Mouse (Mus musculus) kidney, embryonic 16.5 days (tissue): Measurements from ENCODE around the gene Slco3a1. TPM values are rescaled to one million over a fixed set of nuclear protein-coding genes. Genes with fewer than 3 reads are reported as not detected.

Experiments
- ATAC-seq: fragments of 200-750 bp; cut with Nextera tagmentation; 2 replicates; pipeline ENCODE4 v1.8.0; 2017; ENCODE audit warnings: moderate TSS enrichment; ENCODE audit not compliant: low FRiP score, low TSS enrichment
- H3K27ac ChIP-seq: fragments of 300-500 bp; sonication (generic); 2 replicates; pipeline ENCODE4 v1.5.1; 2014; ENCODE audit warnings: low read length
- H3K27me3 ChIP-seq: fragments of 300-500 bp; sonication (generic); 2 replicates; pipeline ENCODE4 v1.6.1; 2014; ENCODE audit warnings: low read length, control low read depth, mixed read lengths; ENCODE audit not compliant: insufficient read depth
- H3K36me3 ChIP-seq: fragments of 300-500 bp; sonication (generic); 2 replicates; pipeline ENCODE4 v1.6.1; 2014; ENCODE audit warnings: low read length, control low read depth, mixed read lengths; ENCODE audit not compliant: insufficient read depth
- H3K4me1 ChIP-seq: fragments of 300-500 bp; sonication (generic); 2 replicates; pipeline ENCODE4 v1.6.1; 2014; ENCODE audit warnings: low read length, control low read depth, mixed read lengths; ENCODE audit not compliant: insufficient read depth
- H3K4me2 ChIP-seq: fragments of 300-500 bp; sonication (generic); replicated peaks from 2 replicates; pipeline ENCODE4 v1.6.1; 2014; ENCODE audit warnings: low read depth, low read length
- H3K4me3 ChIP-seq: fragments of 300-500 bp; sonication (generic); 2 replicates; pipeline ENCODE4 v1.5.1; 2014; ENCODE audit warnings: mild to moderate bottlenecking, low read length
- H3K9ac ChIP-seq: fragments of 300-500 bp; sonication (generic); replicated peaks from 2 replicates; pipeline ENCODE4 v1.6.1; 2014; ENCODE audit warnings: low read length
- H3K9me3 ChIP-seq: fragments of 300-500 bp; sonication (generic); 2 replicates; pipeline ENCODE4 v1.6.1; 2016; ENCODE audit warnings: low read length, control low read depth
- WGBS: fragments of 180-500 bp; shearing (Covaris S2); extraction: QIAGEN DNeasy Blood & Tissue Kit; methylation state at CpG from one replicate; pipeline ENCODE4 v1.1.7; 2014; 5-methylcytosine and 5-hydroxymethylcytosine counted together
- polyA plus RNA-seq: library from polyadenylated mRNA; unstranded; fragments of >200 nt; fragmentation: Nextera tagmentation; extraction: Ambion mirVana; gene quantifications from 2 replicates; pipeline ENCODE4 v1.2.1, GENCODE M21; 2015

Gene Slco3a1
- polyA plus RNA-seq, 1 experiment from 2014 or later = 20.8 TPM

DNA sequence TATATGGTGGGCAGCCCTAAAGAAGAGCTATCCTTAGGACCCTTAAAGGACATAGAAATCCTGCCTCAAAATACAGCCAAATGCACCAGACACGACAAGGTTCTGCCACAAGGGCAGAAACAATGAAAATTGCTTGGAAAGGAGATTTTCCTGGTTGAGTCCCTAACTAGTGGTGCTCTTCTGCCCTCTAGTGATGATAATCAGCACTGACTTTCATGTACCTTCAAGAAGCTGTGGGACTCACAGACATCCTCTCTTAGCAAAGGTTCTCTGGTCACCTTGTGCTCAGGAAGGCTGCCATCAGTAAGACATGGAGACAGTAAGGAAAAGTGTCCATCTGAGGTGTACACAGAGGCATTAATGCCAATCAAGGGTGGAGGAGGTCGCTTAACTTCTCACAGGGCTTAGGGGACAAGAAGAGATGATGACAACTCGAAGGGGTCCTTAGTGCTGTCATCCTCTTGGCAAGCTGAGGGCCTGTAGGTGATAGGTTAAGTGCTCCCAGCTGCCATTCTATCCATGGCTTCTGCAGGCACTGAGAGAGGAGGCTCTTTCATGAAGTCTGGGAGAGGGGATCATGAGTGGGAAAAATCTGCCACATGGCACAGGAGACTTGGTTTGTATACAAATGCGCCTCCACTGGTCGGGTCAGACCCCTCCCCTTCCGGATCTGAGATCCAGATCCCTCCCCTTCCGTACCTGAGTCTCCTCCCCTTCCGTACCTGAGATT is 199.9 kb downstream of the Slco3a1 start:
- ATAC-seq = peak; percentile 43; the same call in 1 of the 2 replicates
- Histone ChIP-seq H3K9me3 (no peaks in the 10 kb centered on the region), H3K27me3 (no peaks in the 10 kb centered on the region), H3K9ac (no peak overlapping the region), H3K4me1 (peaks cover 8% of the 10 kb centered on the region), H3K4me3 (no peak overlapping the region), H3K27ac (no peak overlapping the region), H3K4me2 (no peak overlapping the region), H3K36me3 (no peaks in the 10 kb centered on the region)
- 57% methylated on average over 8 of the region's 8 CpGs for WGBS

DNA sequence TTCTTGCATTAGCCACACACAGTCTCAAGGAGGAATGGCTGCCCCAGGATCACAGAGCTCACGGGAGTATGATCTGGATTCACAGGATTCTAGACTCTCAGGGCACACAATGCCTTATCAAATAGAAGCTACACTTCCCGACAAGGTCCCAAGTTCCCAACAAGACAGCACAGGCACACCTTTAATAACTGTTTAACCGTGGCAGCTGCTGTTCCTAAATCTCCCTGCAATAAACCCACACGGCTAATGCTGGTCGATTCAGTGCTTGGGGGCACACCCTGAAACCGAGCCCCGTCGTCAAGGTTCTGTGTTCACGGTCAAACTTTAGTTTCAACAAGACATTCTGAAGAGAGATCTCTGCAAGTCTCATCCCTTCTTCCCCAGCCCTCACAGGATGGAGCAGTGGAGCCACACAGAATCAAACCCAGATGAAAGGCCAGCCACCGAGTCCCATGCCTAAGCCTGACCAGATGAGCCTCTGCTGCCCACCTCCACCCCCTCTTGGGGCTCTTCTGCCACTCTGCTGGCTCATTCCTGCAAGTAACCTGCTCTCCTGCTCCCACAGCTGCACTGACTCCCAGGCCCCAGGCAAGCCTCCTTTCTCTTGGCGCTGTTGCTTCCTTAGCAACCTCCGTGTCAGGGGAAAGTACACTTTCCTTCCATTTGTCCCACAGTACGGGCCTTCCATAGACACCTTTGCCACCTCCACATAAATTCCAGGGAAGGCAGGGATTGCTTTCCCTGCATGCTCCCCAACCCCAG is 200.7 kb downstream of the Slco3a1 start:
- Histone ChIP-seq H3K4me2 (no peak overlapping the region), H3K27ac (no peak overlapping the region), H3K4me3 (no peak overlapping the region), H3K9me3 (no peaks in the 10 kb centered on the region), H3K27me3 (no peaks in the 10 kb centered on the region), H3K4me1 (peaks cover 8% of the 10 kb centered on the region), H3K9ac (no peak overlapping the region), H3K36me3 (no peaks in the 10 kb centered on the region)
- 61% methylated on average over 13 of the region's 13 CpGs for WGBS
- ATAC-seq = peak; percentile 11; the same call in 1 of the 2 replicates

DNA sequence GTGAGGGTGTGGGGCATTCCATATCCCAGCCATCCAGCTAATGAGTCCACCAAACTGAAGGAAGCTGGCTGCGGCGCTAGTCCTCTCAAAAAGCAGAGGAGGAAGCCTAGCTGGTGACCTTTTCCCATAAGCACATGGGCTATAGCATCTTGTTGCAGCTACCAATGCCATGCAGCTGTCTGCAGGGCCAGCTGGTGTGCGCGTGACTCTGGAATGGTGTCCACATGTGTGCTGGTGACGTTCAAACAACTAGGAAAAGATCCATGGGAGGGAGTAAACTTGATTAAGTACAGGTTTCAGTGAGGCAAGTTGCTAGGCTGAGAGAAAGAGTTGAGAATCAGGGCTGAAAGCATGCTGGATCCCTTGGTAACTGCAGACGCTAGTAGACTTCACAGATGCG is 201.3 kb downstream of the Slco3a1 start:
- Histone ChIP-seq H3K27me3 (no peaks in the 10 kb centered on the region), H3K27ac (no peak overlapping the region), H3K9me3 (no peaks in the 10 kb centered on the region), H3K36me3 (no peaks in the 10 kb centered on the region), H3K4me1 (peaks cover 8% of the 10 kb centered on the region), H3K4me2 (no peak overlapping the region), H3K4me3 (no peak overlapping the region), H3K9ac (no peak overlapping the region)
- WGBS = 79% methylated on average over 7 of the region's 7 CpGs
- no peak for ATAC-seq

DNA sequence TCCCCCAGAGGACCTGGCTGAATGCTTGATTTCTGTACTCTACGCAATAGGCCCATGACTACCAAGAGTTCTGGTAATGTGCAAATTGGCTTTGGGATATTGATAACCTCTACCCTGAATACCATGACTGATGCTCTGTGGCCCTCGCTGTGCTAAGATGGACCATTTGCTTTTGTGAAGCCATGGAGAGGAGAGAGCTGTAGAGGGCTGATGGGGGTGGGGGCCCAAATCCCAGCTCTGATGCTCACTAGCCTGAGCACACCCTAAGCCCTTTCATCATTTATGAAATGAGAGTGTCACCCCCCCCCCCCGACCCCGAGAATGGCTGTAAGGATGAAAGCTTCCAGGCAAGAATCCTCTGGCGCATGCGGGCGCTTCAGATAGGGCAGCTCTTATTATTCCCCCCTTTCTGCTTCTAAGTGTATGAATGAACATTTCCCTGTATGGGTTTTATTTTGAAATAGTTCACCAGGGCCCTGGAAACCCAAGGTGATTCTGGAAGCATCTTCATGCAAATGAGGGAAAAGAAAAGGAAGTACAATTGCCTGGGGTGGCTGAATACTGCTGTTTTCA is 206.2 kb downstream of the Slco3a1 start:
- no peak overlapping the region for H3K4me3 ChIP-seq
- WGBS = 90% methylated on average over 7 of the region's 7 CpGs
- H3K4me1 ChIP-seq = no peaks in the 10 kb centered on the region
- ATAC-seq = no peak
- H3K36me3 ChIP-seq = no peaks in the 10 kb centered on the region
- H3K4me2 ChIP-seq = no peak overlapping the region
- H3K27me3 ChIP-seq = no peaks in the 10 kb centered on the region
- no peak overlapping the region for H3K27ac ChIP-seq
- no peak overlapping the region for H3K9ac ChIP-seq
- H3K9me3 ChIP-seq = no peaks in the 10 kb centered on the region

DNA sequence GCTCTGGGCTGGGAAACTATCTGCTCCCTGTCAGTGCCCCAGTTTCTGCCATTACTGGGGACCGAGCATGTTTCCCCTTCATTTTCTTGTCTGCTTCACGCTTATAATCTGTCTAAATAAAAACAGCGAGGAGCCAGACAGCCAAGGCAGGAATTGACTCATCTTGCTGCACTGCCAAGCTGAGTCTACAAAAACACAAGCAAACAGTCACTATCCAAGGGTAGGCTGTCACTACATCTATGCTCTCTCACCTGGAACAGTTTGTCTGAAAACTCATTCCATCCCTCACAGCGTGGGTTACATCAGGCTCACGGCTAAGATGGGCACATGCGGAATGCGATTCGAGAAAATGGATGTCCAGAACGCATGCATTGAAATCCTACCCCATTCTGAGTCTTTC is 207.6 kb downstream of the Slco3a1 start:
- Histone ChIP-seq H3K36me3 (no peaks in the 10 kb centered on the region), H3K4me2 (no peak overlapping the region), H3K27ac (no peak overlapping the region), H3K9ac (no peak overlapping the region), H3K4me1 (no peaks in the 10 kb centered on the region), H3K27me3 (no peaks in the 10 kb centered on the region), H3K9me3 (no peaks in the 10 kb centered on the region), H3K4me3 (no peak overlapping the region)
- no peak for ATAC-seq
- 74% methylated on average over 9 of the region's 9 CpGs for WGBS

DNA sequence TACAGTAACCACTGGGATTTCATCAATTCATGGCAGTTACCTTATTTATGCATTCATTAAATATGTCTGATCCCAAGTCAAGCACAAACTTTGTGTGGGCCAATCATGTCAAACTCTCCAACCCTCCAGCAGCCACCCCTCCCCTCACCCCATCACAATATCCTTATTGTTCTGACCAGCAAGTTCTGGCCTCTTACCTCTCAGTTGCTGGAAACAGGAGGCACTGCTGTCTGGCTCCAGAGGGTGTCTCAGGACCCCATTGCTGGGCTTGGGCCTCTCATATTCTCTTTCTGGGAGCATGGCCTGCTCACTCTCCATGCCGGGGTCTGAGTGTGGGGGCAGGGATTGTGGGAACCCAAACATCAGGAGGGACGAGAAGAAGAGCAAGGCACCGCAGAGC is 208.1 kb downstream of the Slco3a1 start:
- ATAC-seq = no peak
- no peak overlapping the region for H3K27ac ChIP-seq
- H3K4me2 ChIP-seq = no peak overlapping the region
- H3K9ac ChIP-seq = no peak overlapping the region
- no peaks in the 10 kb centered on the region for H3K27me3 ChIP-seq
- H3K4me3 ChIP-seq = no peak overlapping the region
- no peaks in the 10 kb centered on the region for H3K4me1 ChIP-seq
- no peaks in the 10 kb centered on the region for H3K36me3 ChIP-seq
- H3K9me3 ChIP-seq = no peaks in the 10 kb centered on the region
- WGBS = 41% methylated on average over 3 of the region's 3 CpGs

DNA sequence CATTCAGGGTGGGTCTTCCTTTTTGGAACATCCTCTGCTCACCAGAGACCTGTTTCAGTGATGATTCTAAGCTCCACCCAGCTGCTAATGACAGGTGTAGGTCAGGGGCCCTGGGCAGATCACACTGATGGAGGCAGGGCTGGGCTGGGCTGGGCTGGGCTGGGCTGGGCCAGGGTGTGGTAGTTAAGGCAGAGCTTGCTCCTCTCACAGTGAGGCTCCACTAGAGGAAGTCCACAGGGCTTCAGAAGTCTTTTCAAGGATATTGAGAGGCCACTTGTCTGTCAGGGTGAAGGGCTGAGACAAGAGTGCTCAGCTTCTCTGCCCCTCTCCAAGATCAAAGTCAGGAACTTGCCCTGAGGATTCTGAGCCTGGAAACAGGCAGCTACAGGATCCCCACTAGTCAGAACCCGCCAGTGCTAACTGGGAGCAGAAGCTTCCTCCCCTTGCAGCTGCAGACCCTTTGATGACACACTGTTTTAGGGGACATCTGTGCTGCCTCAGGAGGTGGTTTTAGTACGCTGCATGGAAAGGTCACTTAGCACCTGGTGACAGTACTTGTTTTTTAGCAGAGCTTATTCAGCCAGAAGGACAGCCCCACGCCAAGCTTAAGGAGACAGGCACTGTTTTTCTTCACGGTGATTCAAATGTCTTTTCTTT is 213.3 kb downstream of the Slco3a1 start:
- no peak for ATAC-seq
- Histone ChIP-seq H3K9me3 (no peaks in the 10 kb centered on the region), H3K27me3 (no peaks in the 10 kb centered on the region), H3K9ac (no peak overlapping the region), H3K4me1 (no peaks in the 10 kb centered on the region), H3K27ac (no peak overlapping the region), H3K4me2 (no peak overlapping the region), H3K4me3 (no peak overlapping the region), H3K36me3 (no peaks in the 10 kb centered on the region)
- 49% methylated on average over 4 of the region's 4 CpGs for WGBS

DNA sequence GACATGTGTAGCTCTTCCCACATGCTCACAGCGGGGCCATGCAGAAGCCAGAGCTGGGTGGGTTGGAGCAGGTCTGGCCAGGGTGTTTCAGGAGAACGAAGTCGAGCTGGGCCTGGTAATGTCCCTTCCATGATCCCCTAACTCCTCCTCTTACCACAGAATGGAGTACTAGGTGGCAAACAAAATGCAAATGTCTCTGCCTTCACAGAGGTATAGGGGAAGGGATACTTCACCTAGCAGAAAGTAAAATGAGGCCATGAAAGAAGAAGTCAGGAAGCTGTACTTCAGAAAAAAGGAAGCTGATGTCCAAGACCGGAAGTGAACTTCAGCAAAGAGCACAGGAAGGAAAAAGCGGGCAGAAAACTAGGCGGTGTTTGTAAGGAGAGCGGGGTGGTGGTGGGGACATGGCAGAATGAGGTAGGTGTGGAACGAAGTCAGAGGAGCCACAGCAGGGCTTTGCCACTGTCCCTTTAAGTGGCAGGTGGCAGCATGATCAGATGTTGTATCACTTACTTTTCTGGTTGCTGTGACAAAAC is 214.1 kb downstream of the Slco3a1 start:
- 90% methylated on average over 8 of the region's 8 CpGs for WGBS
- ATAC-seq = no peak
- no peaks in the 10 kb centered on the region for H3K36me3 ChIP-seq
- H3K4me2 ChIP-seq = no peak overlapping the region
- H3K27ac ChIP-seq = no peak overlapping the region
- no peaks in the 10 kb centered on the region for H3K4me1 ChIP-seq
- no peak overlapping the region for H3K9ac ChIP-seq
- H3K27me3 ChIP-seq = no peaks in the 10 kb centered on the region
- no peaks in the 10 kb centered on the region for H3K9me3 ChIP-seq
- H3K4me3 ChIP-seq = no peak overlapping the region

DNA sequence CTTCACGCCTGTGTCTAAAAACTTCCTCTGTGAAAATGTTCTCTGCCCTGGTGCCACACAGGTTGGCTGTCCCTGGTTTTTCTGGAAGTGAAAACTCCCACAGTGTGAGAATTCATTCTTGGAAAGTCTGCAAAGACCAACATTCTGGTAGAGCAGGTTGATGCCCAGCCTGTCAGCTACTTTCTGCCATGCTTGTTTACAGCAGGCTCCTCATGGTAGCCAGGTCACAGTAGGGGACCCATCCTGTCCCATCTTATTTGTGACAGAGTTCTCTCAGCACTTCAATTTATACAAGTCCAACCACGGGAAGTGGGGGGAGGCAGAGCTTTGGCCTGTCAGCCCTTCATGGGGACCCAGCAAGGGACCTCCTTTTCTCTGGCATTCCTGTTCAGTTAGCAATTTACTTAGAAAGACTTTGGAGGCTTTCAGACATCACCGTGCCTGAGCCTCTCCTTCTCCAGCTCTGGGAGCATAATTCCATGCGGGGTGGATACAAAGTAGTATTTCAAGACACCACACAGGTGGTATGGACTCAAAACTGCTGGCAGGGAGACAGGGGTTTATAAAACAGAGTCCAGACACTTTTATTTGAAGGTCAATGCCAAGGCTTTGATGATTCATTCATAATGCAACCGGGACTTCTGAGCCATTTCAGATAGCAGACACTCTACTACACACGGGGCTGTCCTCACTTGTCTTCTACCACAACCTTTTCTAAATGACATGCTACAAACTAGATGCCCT is 216.7 kb downstream of the Slco3a1 start:
- no peaks in the 10 kb centered on the region for H3K27me3 ChIP-seq
- H3K9ac ChIP-seq = no peak overlapping the region
- no peaks in the 10 kb centered on the region for H3K4me1 ChIP-seq
- 77% methylated on average over 6 of the region's 6 CpGs for WGBS
- H3K36me3 ChIP-seq = no peaks in the 10 kb centered on the region
- no peak overlapping the region for H3K4me2 ChIP-seq
- ATAC-seq = no peak
- peaks cover 4% of the 10 kb centered on the region for H3K9me3 ChIP-seq
- no peak overlapping the region for H3K4me3 ChIP-seq
- no peak overlapping the region for H3K27ac ChIP-seq
